Mouse (Mus musculus): Measurements from ENCODE around the gene Bptf. TPM values are rescaled to one million over a fixed set of nuclear protein-coding genes. Genes with fewer than 3 reads are reported as not detected.
"Not testable (repeated sequence)": the region's sequence is repeated elsewhere in the genome, so short reads cannot be mapped to it uniquely, and the experiment has no call there.

Bptf gene
- polyA plus RNA-seq, 1 experiment from 2014 or later: 39.3 TPM

- peaks cover 11% of the 10 kb centered on the region for H3K36me3 ChIP-seq (ENCODE audit: control insufficient read depth, insufficient read depth, low read length)
- H3K9me3 ChIP-seq (ENCODE audit: control insufficient read depth, low read length): no peaks in the 10 kb centered on the region
- ATAC-seq (ENCODE audit: insufficient read depth, low FRiP score, low TSS enrichment) (no peak), DNase-seq (ENCODE audit: low spot score) (no peak)
- no peak overlapping the region for H3K4me3 ChIP-seq (ENCODE audit: low read depth, low read length)
- no peak overlapping the region for H3K27ac ChIP-seq (ENCODE audit: low read depth, low read length)
- 92% methylated on average over 7 of the region's 7 CpGs for WGBS
- no peak overlapping the region for H3K9ac ChIP-seq (ENCODE audit: low read length)
- no peaks in the 10 kb centered on the region for H3K27me3 ChIP-seq (ENCODE audit: control insufficient read depth, insufficient read depth, low read length)
- no peak overlapping the region for H3K4me2 ChIP-seq (ENCODE audit: low read depth)
- H3K4me1 ChIP-seq (ENCODE audit: control insufficient read depth, insufficient read depth, low read length): no peaks in the 10 kb centered on the region
These were observed 39.3 kb downstream of the Bptf start for GRCm38 (mm10) chr11:107092637-107093036.

- ATAC-seq (ENCODE audit: insufficient read depth, low FRiP score, low TSS enrichment) (no peak), DNase-seq (ENCODE audit: low spot score) (no peak)
- no peaks in the 10 kb centered on the region for H3K9me3 ChIP-seq (ENCODE audit: control insufficient read depth, low read length)
- no peaks in the 10 kb centered on the region for H3K4me1 ChIP-seq (ENCODE audit: control insufficient read depth, insufficient read depth, low read length)
- H3K27ac ChIP-seq (ENCODE audit: low read depth, low read length): no peak overlapping the region
- no peaks in the 10 kb centered on the region for H3K27me3 ChIP-seq (ENCODE audit: control insufficient read depth, insufficient read depth, low read length)
- WGBS: 93% methylated on average over 5 of the region's 5 CpGs
- H3K4me2 ChIP-seq (ENCODE audit: low read depth): no peak overlapping the region
- peaks cover 7% of the 10 kb centered on the region for H3K36me3 ChIP-seq (ENCODE audit: control insufficient read depth, insufficient read depth, low read length)
- no peak overlapping the region for H3K9ac ChIP-seq (ENCODE audit: low read length)
- H3K4me3 ChIP-seq (ENCODE audit: low read depth, low read length): no peak overlapping the region
These were observed 46.1 kb downstream of the Bptf start for GRCm38 (mm10) chr11:107085866-107086265.

DNA sequence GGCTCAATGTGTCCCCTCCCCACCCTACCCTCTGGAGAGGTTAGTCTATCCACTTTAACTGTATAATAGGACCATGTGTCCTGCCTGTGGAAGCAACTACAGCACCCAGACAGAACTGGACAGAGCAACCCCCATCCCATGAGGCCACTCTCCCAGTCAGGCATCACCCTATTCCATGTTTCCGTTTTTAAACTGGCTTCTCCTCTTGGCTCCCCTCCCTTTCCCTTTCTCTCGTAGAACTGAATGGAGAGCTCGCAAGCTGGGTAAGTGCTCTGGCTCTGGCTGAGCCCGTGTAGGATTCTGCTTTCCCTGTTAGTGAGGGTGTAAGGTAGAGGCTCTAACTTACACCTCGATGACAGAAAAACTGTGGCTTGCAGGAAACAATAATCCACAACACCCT, 48.4 kb downstream of the Bptf start:
- H3K27ac ChIP-seq (ENCODE audit: low read depth, low read length): no peak overlapping the region
- H3K4me1 ChIP-seq (ENCODE audit: control insufficient read depth, insufficient read depth, low read length): no peaks in the 10 kb centered on the region
- ATAC-seq (ENCODE audit: insufficient read depth, low FRiP score, low TSS enrichment): no peak
- peaks cover 10% of the 10 kb centered on the region for H3K36me3 ChIP-seq (ENCODE audit: control insufficient read depth, insufficient read depth, low read length)
- no peak for DNase-seq (ENCODE audit: low spot score)
- WGBS: 89% methylated on average over 5 of the region's 5 CpGs
- no peak overlapping the region for H3K9ac ChIP-seq (ENCODE audit: low read length)
- no peak overlapping the region for H3K4me3 ChIP-seq (ENCODE audit: low read depth, low read length)
- no peak overlapping the region for H3K4me2 ChIP-seq (ENCODE audit: low read depth)
- H3K9me3 ChIP-seq (ENCODE audit: control insufficient read depth, low read length): no peaks in the 10 kb centered on the region
- no peaks in the 10 kb centered on the region for H3K27me3 ChIP-seq (ENCODE audit: control insufficient read depth, insufficient read depth, low read length)

DNA sequence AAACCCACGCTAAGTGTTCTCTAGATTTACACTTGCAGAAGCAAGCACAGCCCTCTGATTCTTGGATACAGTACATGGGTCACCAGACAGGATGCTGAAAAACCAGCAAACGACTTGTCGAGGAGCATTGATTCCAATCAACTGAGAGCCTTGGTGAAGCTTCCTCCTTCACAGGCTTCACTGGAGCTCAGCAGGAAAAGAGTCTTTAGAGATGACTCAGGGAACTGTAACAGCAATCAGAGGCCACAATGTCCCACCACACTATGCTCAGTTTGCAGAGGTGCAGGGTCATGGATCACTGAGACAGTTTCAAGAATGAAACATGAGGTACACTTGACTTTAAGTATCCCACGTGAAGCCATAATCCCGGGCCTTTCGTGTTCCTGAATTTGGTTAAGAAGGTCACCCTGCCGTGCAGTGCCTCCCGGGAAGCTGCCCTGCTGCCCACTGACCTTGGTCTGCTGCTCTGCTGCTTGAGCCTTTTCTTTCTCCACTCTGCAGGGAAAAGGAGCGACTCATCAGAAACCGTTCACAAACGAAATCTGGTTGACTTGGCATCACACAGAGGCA, 66.6 kb downstream of the Bptf start:
- no peak overlapping the region for H3K4me3 ChIP-seq (ENCODE audit: low read depth, low read length)
- H3K9me3 ChIP-seq (ENCODE audit: control insufficient read depth, low read length): no peaks in the 10 kb centered on the region
- DNase-seq (ENCODE audit: low spot score) (no peak), ATAC-seq (ENCODE audit: insufficient read depth, low FRiP score, low TSS enrichment) (no peak)
- no peak overlapping the region for H3K9ac ChIP-seq (ENCODE audit: low read length)
- H3K4me2 ChIP-seq (ENCODE audit: low read depth): no peak overlapping the region
- no peak overlapping the region for H3K27ac ChIP-seq (ENCODE audit: low read depth, low read length)
- H3K36me3 ChIP-seq (ENCODE audit: control insufficient read depth, insufficient read depth, low read length): peaks cover 25% of the 10 kb centered on the region
- H3K4me1 ChIP-seq (ENCODE audit: control insufficient read depth, insufficient read depth, low read length): no peaks in the 10 kb centered on the region
- 94% methylated on average over 11 of the region's 11 CpGs for whole genome bisulfite sequencing
- H3K27me3 ChIP-seq (ENCODE audit: control insufficient read depth, insufficient read depth, low read length): no peaks in the 10 kb centered on the region

DNA sequence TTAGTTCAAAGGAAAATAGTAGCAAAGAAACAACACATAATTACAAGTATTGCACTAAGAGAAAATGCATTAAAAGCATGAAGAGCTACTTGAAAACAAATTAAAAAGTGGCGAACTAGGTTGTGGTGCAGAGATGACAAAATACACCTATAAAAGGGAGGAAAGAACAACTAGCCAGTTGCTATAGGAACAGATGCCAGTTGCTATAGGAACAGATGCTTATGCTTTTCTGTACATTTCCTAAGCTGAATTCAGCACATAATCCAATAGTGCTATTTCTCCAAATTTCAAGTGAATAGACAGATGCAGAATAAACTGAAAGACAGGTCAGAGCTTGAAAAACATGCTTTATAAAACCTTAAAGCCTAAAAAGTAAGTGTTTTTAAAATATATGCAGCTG, 67.3 kb downstream of the Bptf start:
- H3K9me3 ChIP-seq (ENCODE audit: control insufficient read depth, low read length): no peaks in the 10 kb centered on the region
- DNase-seq (ENCODE audit: low spot score) (no peak), ATAC-seq (ENCODE audit: insufficient read depth, low FRiP score, low TSS enrichment) (no peak)
- H3K36me3 ChIP-seq (ENCODE audit: control insufficient read depth, insufficient read depth, low read length): peaks cover 24% of the 10 kb centered on the region
- no peak overlapping the region for H3K27ac ChIP-seq (ENCODE audit: low read depth, low read length)
- no peak overlapping the region for H3K4me2 ChIP-seq (ENCODE audit: low read depth)
- WGBS: 98% methylated on average over 1 of the region's 1 CpGs
- no peak overlapping the region for H3K9ac ChIP-seq (ENCODE audit: low read length)
- no peaks in the 10 kb centered on the region for H3K27me3 ChIP-seq (ENCODE audit: control insufficient read depth, insufficient read depth, low read length)
- H3K4me3 ChIP-seq (ENCODE audit: low read depth, low read length): no peak overlapping the region
- H3K4me1 ChIP-seq (ENCODE audit: control insufficient read depth, insufficient read depth, low read length): no peaks in the 10 kb centered on the region

DNA sequence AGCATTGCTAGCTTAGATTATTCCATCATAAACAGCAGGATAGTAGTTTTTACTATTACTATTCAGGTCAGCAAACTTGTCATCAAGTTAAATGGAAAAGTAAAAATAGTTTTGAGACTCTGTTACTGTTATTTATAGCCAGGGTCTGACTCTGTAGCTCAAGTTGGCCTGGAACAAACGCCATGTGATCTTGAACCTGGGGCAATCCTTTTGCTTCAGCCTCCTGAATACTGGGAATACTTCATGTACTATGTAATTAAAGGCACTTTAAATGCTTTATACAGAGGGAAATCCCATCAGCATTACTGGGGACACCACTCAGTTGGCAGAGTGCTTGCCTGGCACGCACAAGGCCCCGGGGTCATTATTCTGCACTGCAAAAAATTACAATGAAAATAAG, 68.9 kb downstream of the Bptf start:
- Histone ChIP-seq H3K4me3 (ENCODE audit: low read depth, low read length) (no peak overlapping the region), H3K27me3 (ENCODE audit: control insufficient read depth, insufficient read depth, low read length) (no peaks in the 10 kb centered on the region), H3K27ac (ENCODE audit: low read depth, low read length) (no peak overlapping the region), H3K36me3 (ENCODE audit: control insufficient read depth, insufficient read depth, low read length) (peaks cover 37% of the 10 kb centered on the region), H3K4me1 (ENCODE audit: control insufficient read depth, insufficient read depth, low read length) (no peaks in the 10 kb centered on the region), H3K9me3 (ENCODE audit: control insufficient read depth, low read length) (no peaks in the 10 kb centered on the region), H3K4me2 (ENCODE audit: low read depth) (no peak overlapping the region), H3K9ac (ENCODE audit: low read length) (no peak overlapping the region)
- ATAC-seq (ENCODE audit: insufficient read depth, low FRiP score, low TSS enrichment) (no peak), DNase-seq (ENCODE audit: low spot score) (no peak)
- WGBS: 94% methylated on average over 3 of the region's 3 CpGs

DNA sequence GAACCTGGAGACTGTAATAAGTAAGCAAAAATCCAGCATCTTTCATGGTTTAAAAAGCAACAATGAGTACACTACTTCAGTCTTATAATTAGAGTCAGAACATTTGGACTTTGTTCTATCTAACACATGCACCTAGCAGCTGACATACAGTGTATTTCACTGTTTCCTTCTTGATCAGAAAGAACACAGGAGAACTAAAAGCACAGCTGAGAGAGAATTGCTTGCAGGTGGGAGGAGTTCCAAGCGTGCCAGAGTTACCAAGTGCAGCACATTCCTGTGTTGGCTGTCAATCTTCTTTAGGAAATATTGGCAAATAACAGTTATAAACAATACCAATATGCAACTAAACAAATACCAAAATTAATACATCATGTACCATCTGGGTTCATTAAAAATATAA, 71.0 kb downstream of the Bptf start:
- no peak for ATAC-seq (ENCODE audit: insufficient read depth, low FRiP score, low TSS enrichment)
- no peak overlapping the region for H3K4me2 ChIP-seq (ENCODE audit: low read depth)

DNA sequence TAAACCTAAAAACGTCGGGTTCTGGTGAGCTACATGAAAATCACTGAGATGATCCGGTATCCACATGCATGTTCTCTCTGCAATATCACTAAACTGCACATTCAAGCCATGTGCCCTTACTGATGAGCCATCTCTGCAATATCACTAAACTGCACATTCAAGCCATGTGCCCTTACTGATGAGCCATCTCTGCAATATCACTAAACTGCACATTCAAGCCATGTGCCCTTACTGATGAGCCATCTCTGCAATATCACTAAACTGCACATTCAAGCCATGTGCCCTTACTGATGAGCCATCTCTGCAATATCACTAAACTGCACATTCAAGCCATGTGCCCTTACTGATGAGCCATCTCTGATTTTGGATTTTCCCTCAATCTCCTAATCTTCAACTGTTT, 72.3 kb downstream of the Bptf start:
- H3K36me3 ChIP-seq (ENCODE audit: control insufficient read depth, insufficient read depth, low read length): peaks cover 42% of the 10 kb centered on the region
- H3K9me3 ChIP-seq (ENCODE audit: control insufficient read depth, low read length): not testable (repeated sequence)

More for the DNA sequence above, 71.0 kb downstream of the Bptf start:
- 94% methylated on average over 1 of the region's 1 CpGs for WGBS
- H3K27ac ChIP-seq (ENCODE audit: low read depth, low read length): no peak overlapping the region
- H3K9me3 ChIP-seq (ENCODE audit: control insufficient read depth, low read length): no peaks in the 10 kb centered on the region
- H3K27me3 ChIP-seq (ENCODE audit: control insufficient read depth, insufficient read depth, low read length): no peaks in the 10 kb centered on the region
- peaks cover 36% of the 10 kb centered on the region for H3K36me3 ChIP-seq (ENCODE audit: control insufficient read depth, insufficient read depth, low read length)
- no peak overlapping the region for H3K4me3 ChIP-seq (ENCODE audit: low read depth, low read length)
- DNase-seq (ENCODE audit: low spot score): no peak
- no peak overlapping the region for H3K9ac ChIP-seq (ENCODE audit: low read length)
- H3K4me1 ChIP-seq (ENCODE audit: control insufficient read depth, insufficient read depth, low read length): no peaks in the 10 kb centered on the region

GRCm38 (mm10) chr11:107057391-107057790, 74.5 kb downstream of the Bptf start:
- H3K27ac ChIP-seq (ENCODE audit: low read depth, low read length): no peak overlapping the region
- no peak overlapping the region for H3K9ac ChIP-seq (ENCODE audit: low read length)
- 93% methylated on average over 6 of the region's 6 CpGs for WGBS
- no peaks in the 10 kb centered on the region for H3K9me3 ChIP-seq (ENCODE audit: control insufficient read depth, low read length)
- H3K27me3 ChIP-seq (ENCODE audit: control insufficient read depth, insufficient read depth, low read length): no peaks in the 10 kb centered on the region
- DNase-seq (ENCODE audit: low spot score) (no peak), ATAC-seq (ENCODE audit: insufficient read depth, low FRiP score, low TSS enrichment) (no peak)
- H3K4me1 ChIP-seq (ENCODE audit: control insufficient read depth, insufficient read depth, low read length): no peaks in the 10 kb centered on the region
- H3K4me2 ChIP-seq (ENCODE audit: low read depth): no peak overlapping the region
- peaks cover 49% of the 10 kb centered on the region for H3K36me3 ChIP-seq (ENCODE audit: control insufficient read depth, insufficient read depth, low read length)
- no peak overlapping the region for H3K4me3 ChIP-seq (ENCODE audit: low read depth, low read length)

More for the DNA sequence above, 72.3 kb downstream of the Bptf start:
- not testable (repeated sequence) for H3K4me2 ChIP-seq (ENCODE audit: low read depth); DNase-seq (ENCODE audit: low spot score); H3K27me3 ChIP-seq (ENCODE audit: control insufficient read depth, insufficient read depth, low read length); ATAC-seq (ENCODE audit: insufficient read depth, low FRiP score, low TSS enrichment); H3K9ac ChIP-seq (ENCODE audit: low read length); H3K4me3 ChIP-seq (ENCODE audit: low read depth, low read length); H3K4me1 ChIP-seq (ENCODE audit: control insufficient read depth, insufficient read depth, low read length); H3K27ac ChIP-seq (ENCODE audit: low read depth, low read length)
- 91% methylated on average over 3 of the region's 3 CpGs for WGBS

All from neural tube, embryonic 11.5 days (tissue).